Mouse (Mus musculus): ENCODE measurements around the gene Txndc16. TPM values are rescaled to one million over a fixed set of nuclear protein-coding genes. Genes with fewer than 3 reads are reported as not detected.

Txndc16 gene
- polyA plus RNA-seq, 1 experiment from 2014 or later: 17.5 TPM

GRCm38 (mm10) chr14:45135560-45135959 is 84.6 kb downstream of the Txndc16 start:
- no peak overlapping the region for H3K4me2 ChIP-seq (replicated peaks; ENCODE audit: low read depth, low read length)
- H3K4me1 ChIP-seq (ENCODE audit: control insufficient read depth, insufficient read depth, low read length): no peaks in the 10 kb centered on the region; the same call in 1 of the 2 replicates
- 37% methylated on average over 9 of the region's 9 CpGs for WGBS
- H3K36me3 ChIP-seq (ENCODE audit: control insufficient read depth, insufficient read depth, low read length): no peaks in the 10 kb centered on the region
- H3K9me3 ChIP-seq (ENCODE audit: control insufficient read depth, low read depth, low read length): no peaks in the 10 kb centered on the region
- no peak overlapping the region for H3K27ac ChIP-seq (ENCODE audit: low read length)
- H3K27me3 ChIP-seq (ENCODE audit: control insufficient read depth, insufficient read depth, low read length): no peaks in the 10 kb centered on the region
- H3K9ac ChIP-seq (replicated peaks; ENCODE audit: low read depth, low read length): no peak overlapping the region
- no peak for ATAC-seq (ENCODE audit: insufficient number of reproducible peaks, insufficient read depth, low FRiP score, low read depth)
- H3K4me3 ChIP-seq (ENCODE audit: low read depth, low read length): no peak overlapping the region

GRCm38 (mm10) chr14:45118359-45118758 is 101.8 kb downstream of the Txndc16 start:
- Histone ChIP-seq H3K4me1 (ENCODE audit: control insufficient read depth, insufficient read depth, low read length) (peaks cover 2% of the 10 kb centered on the region; the same call in 1 of the 2 replicates), H3K27ac (ENCODE audit: low read length) (no peak overlapping the region), H3K4me3 (ENCODE audit: low read depth, low read length) (no peak overlapping the region), H3K9ac (replicated peaks; ENCODE audit: low read depth, low read length) (no peak overlapping the region), H3K36me3 (ENCODE audit: control insufficient read depth, insufficient read depth, low read length) (no peaks in the 10 kb centered on the region), H3K4me2 (replicated peaks; ENCODE audit: low read depth, low read length) (no peak overlapping the region), H3K27me3 (ENCODE audit: control insufficient read depth, insufficient read depth, low read length) (no peaks in the 10 kb centered on the region), H3K9me3 (ENCODE audit: control insufficient read depth, low read depth, low read length) (no peaks in the 10 kb centered on the region)
- WGBS: 16% methylated on average over 4 of the region's 4 CpGs
- ATAC-seq (ENCODE audit: insufficient number of reproducible peaks, insufficient read depth, low FRiP score, low read depth): no peak

GRCm38 (mm10) chr14:45102201-45102600 is 117.9 kb downstream of the Txndc16 start:
- no peak for ATAC-seq (ENCODE audit: insufficient number of reproducible peaks, insufficient read depth, low FRiP score, low read depth)
- Histone ChIP-seq H3K9me3 (ENCODE audit: control insufficient read depth, low read depth, low read length) (no peaks in the 10 kb centered on the region), H3K9ac (replicated peaks; ENCODE audit: low read depth, low read length) (no peak overlapping the region), H3K4me1 (ENCODE audit: control insufficient read depth, insufficient read depth, low read length) (no peaks in the 10 kb centered on the region), H3K36me3 (ENCODE audit: control insufficient read depth, insufficient read depth, low read length) (no peaks in the 10 kb centered on the region), H3K4me3 (ENCODE audit: low read depth, low read length) (no peak overlapping the region), H3K4me2 (replicated peaks; ENCODE audit: low read depth, low read length) (no peak overlapping the region), H3K27me3 (ENCODE audit: control insufficient read depth, insufficient read depth, low read length) (no peaks in the 10 kb centered on the region), H3K27ac (ENCODE audit: low read length) (no peak overlapping the region)
- WGBS: 85% methylated on average over 8 of the region's 8 CpGs

GRCm38 (mm10) chr14:45092327-45092726 is 127.8 kb downstream of the Txndc16 start:
- Histone ChIP-seq H3K9ac (replicated peaks; ENCODE audit: low read depth, low read length) (no peak overlapping the region), H3K4me1 (ENCODE audit: control insufficient read depth, insufficient read depth, low read length) (no peaks in the 10 kb centered on the region), H3K9me3 (ENCODE audit: control insufficient read depth, low read depth, low read length) (no peaks in the 10 kb centered on the region), H3K4me2 (replicated peaks; ENCODE audit: low read depth, low read length) (no peak overlapping the region), H3K4me3 (ENCODE audit: low read depth, low read length) (no peak overlapping the region), H3K36me3 (ENCODE audit: control insufficient read depth, insufficient read depth, low read length) (no peaks in the 10 kb centered on the region), H3K27me3 (ENCODE audit: control insufficient read depth, insufficient read depth, low read length) (no peaks in the 10 kb centered on the region), H3K27ac (ENCODE audit: low read length) (no peak overlapping the region)
- WGBS: 84% methylated on average over 3 of the region's 3 CpGs
- no peak for ATAC-seq (ENCODE audit: insufficient number of reproducible peaks, insufficient read depth, low FRiP score, low read depth)

- Histone ChIP-seq H3K27ac (ENCODE audit: low read length) (no peak overlapping the region), H3K4me1 (ENCODE audit: control insufficient read depth, insufficient read depth, low read length) (no peaks in the 10 kb centered on the region), H3K36me3 (ENCODE audit: control insufficient read depth, insufficient read depth, low read length) (no peaks in the 10 kb centered on the region), H3K27me3 (ENCODE audit: control insufficient read depth, insufficient read depth, low read length) (no peaks in the 10 kb centered on the region), H3K9me3 (ENCODE audit: control insufficient read depth, low read depth, low read length) (no peaks in the 10 kb centered on the region), H3K4me3 (ENCODE audit: low read depth, low read length) (no peak overlapping the region), H3K9ac (replicated peaks; ENCODE audit: low read depth, low read length) (no peak overlapping the region), H3K4me2 (replicated peaks; ENCODE audit: low read depth, low read length) (no peak overlapping the region)
- 77% methylated on average over 4 of the region's 4 CpGs for WGBS
- ATAC-seq (ENCODE audit: insufficient number of reproducible peaks, insufficient read depth, low FRiP score, low read depth): no peak
Observed at GRCm38 (mm10) chr14:45090011-45090410, 130.1 kb downstream of the Txndc16 start.

- no peaks in the 10 kb centered on the region for H3K36me3 ChIP-seq (ENCODE audit: control insufficient read depth, insufficient read depth, low read length)
- H3K4me1 ChIP-seq (ENCODE audit: control insufficient read depth, insufficient read depth, low read length): no peaks in the 10 kb centered on the region
- ATAC-seq (ENCODE audit: insufficient number of reproducible peaks, insufficient read depth, low FRiP score, low read depth): no peak
- H3K4me3 ChIP-seq (ENCODE audit: low read depth, low read length): no peak overlapping the region
- WGBS: 71% methylated on average over 5 of the region's 5 CpGs
- H3K4me2 ChIP-seq (replicated peaks; ENCODE audit: low read depth, low read length): no peak overlapping the region
- no peaks in the 10 kb centered on the region for H3K9me3 ChIP-seq (ENCODE audit: control insufficient read depth, low read depth, low read length)
- H3K9ac ChIP-seq (replicated peaks; ENCODE audit: low read depth, low read length): no peak overlapping the region
- no peak overlapping the region for H3K27ac ChIP-seq (ENCODE audit: low read length)
- H3K27me3 ChIP-seq (ENCODE audit: control insufficient read depth, insufficient read depth, low read length): no peaks in the 10 kb centered on the region
Observed at GRCm38 (mm10) chr14:45085651-45086425, 134.3 kb downstream of the Txndc16 start.

- no peak for ATAC-seq (ENCODE audit: insufficient number of reproducible peaks, insufficient read depth, low FRiP score, low read depth)
Observed at GRCm38 (mm10) chr14:45084656-45085280, 135.4 kb downstream of the Txndc16 start.

GRCm38 (mm10) chr14:45083540-45083939 is 136.6 kb downstream of the Txndc16 start:
- no peak for ATAC-seq (ENCODE audit: insufficient number of reproducible peaks, insufficient read depth, low FRiP score, low read depth)
- Histone ChIP-seq H3K36me3 (ENCODE audit: control insufficient read depth, insufficient read depth, low read length) (no peaks in the 10 kb centered on the region), H3K27ac (ENCODE audit: low read length) (no peak overlapping the region), H3K27me3 (ENCODE audit: control insufficient read depth, insufficient read depth, low read length) (no peaks in the 10 kb centered on the region), H3K9ac (replicated peaks; ENCODE audit: low read depth, low read length) (no peak overlapping the region), H3K4me3 (ENCODE audit: low read depth, low read length) (no peak overlapping the region), H3K9me3 (ENCODE audit: control insufficient read depth, low read depth, low read length) (no peaks in the 10 kb centered on the region), H3K4me2 (replicated peaks; ENCODE audit: low read depth, low read length) (no peak overlapping the region), H3K4me1 (ENCODE audit: control insufficient read depth, insufficient read depth, low read length) (no peaks in the 10 kb centered on the region)
- WGBS: 44% methylated on average over 4 of the region's 4 CpGs

More at GRCm38 (mm10) chr14:45084656-45085280, 135.4 kb downstream of the Txndc16 start:
- H3K4me2 ChIP-seq (replicated peaks; ENCODE audit: low read depth, low read length): no peak overlapping the region
- no peak overlapping the region for H3K4me3 ChIP-seq (ENCODE audit: low read depth, low read length)
- H3K27me3 ChIP-seq (ENCODE audit: control insufficient read depth, insufficient read depth, low read length): no peaks in the 10 kb centered on the region
- 79% methylated on average over 5 of the region's 5 CpGs for WGBS
- no peak overlapping the region for H3K27ac ChIP-seq (ENCODE audit: low read length)
- H3K4me1 ChIP-seq (ENCODE audit: control insufficient read depth, insufficient read depth, low read length): no peaks in the 10 kb centered on the region
- no peaks in the 10 kb centered on the region for H3K36me3 ChIP-seq (ENCODE audit: control insufficient read depth, insufficient read depth, low read length)
- no peaks in the 10 kb centered on the region for H3K9me3 ChIP-seq (ENCODE audit: control insufficient read depth, low read depth, low read length)
- no peak overlapping the region for H3K9ac ChIP-seq (replicated peaks; ENCODE audit: low read depth, low read length)
